Mouse (Mus musculus) G1E (cell line): ENCODE results near the gene Grm6.

Source experiments
- CTCF ChIP-seq: IDR thresholded peaks from 2 replicates; pipeline ENCODE4 v1.5.1; 2012; ENCODE audit warnings: low read depth, low read length, inconsistent platforms, mixed read lengths
- GATA1 ChIP-seq: IDR thresholded peaks from 2 replicates; pipeline ENCODE4 v1.6.1; 2012; ENCODE audit warnings: borderline replicate concordance, low read length, inconsistent platforms, mixed read lengths
- GATA2 ChIP-seq: IDR thresholded peaks from 2 replicates; pipeline ENCODE4 v1.6.1; 2012; ENCODE audit warnings: low read depth, low read length, inconsistent platforms, borderline replicate concordance
- POLR2AphosphoS5 ChIP-seq: IDR thresholded peaks from 2 replicates; pipeline ENCODE4 v1.6.1; 2012; ENCODE audit warnings: low read depth, low read length, inconsistent platforms; ENCODE audit not compliant: insufficient replicate concordance
- TAL1 ChIP-seq: conservative IDR thresholded peaks from 2 replicates; pipeline ENCODE4 v1.6.1; 2012; ENCODE audit warnings: low read depth, low read length, inconsistent platforms, mixed read lengths

DNA sequence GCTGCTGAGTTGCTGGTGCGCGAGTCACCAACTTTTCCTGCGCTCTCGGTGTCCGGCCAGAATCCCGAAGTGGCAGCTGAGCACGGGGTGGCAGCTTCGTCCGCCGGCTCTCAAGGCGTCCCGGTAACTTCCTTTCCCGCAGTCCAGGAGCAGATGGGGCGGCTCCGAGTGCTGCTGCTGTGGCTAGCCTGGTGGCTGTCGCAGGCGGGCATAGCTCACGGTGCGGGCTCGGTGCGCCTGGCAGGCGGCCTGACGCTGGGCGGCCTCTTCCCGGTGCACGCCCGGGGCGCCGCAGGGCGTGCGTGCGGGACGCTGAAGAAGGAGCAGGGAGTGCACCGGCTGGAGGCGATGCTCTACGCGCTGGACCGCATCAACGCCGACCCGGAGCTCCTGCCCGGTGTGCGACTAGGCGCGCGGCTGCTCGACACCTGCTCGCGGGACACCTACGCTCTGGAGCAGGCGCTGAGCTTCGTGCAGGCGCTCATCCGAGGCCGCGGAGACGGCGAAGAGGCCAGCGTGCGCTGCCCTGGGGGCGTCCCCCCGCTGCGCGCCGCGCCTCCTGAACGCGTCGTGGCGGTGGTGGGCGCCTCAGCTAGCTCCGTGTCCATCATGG is 610 bp downstream of the Grm6 start:
- TF ChIP-seq CTCF (no peak), GATA1 (no peak), TAL1 (no peak), GATA2 (no peak), POLR2AphosphoS5 (no peak)
